Mouse (Mus musculus): ENCODE measurements at regions not wholly inside any gene's neighbourhood (a gene's known extent, or its start where the extent isn't known, plus 50 kb on each side); places are given as distances from the start of the nearest gene placed in this dataset.

GRCm38 (mm10) chr1:123235621-123236020 lies 809.7 kb downstream of the Dpp10 start:
- DNase-seq (ENCODE audit: low spot score in 2 of 2), result peak; percentile 1 to 4

GRCm38 (mm10) chr1:123220932-123221331 lies 824.4 kb downstream of the Dpp10 start:
- DNase-seq (ENCODE audit: low spot score in 2 of 2), result no peak

GRCm38 (mm10) chr1:123220494-123220893 lies 824.9 kb downstream of the Dpp10 start:
- no peak for DNase-seq (ENCODE audit: low spot score in 2 of 2)
